Mouse (Mus musculus) kidney, adult 2 months (tissue): Measurements from ENCODE around the gene Spaca6. TPM values are rescaled to one million over a fixed set of nuclear protein-coding genes. Genes with fewer than 3 reads are reported as not detected.

ENCODE experiments used
- DNase-seq: peaks from one replicate; pipeline ENCODE4 v3.0.0; 2021
- H3K27ac ChIP-seq: fragments of 200-500 bp; 2 replicates; pipeline ENCODE4 v1.5.1; 2012; ENCODE audit warnings: low read depth, low read length, control low read depth, inconsistent platforms; ENCODE audit not compliant: insufficient read depth
- H3K27me3 ChIP-seq: fragments of 200-500 bp; replicated peaks from 2 replicates; pipeline ENCODE4 v1.6.1; 2012; ENCODE audit warnings: mild to moderate bottlenecking, moderate library complexity, low read length, inconsistent platforms; ENCODE audit not compliant: control insufficient read depth, insufficient read depth
- H3K36me3 ChIP-seq: fragments of 200-500 bp; 2 replicates; pipeline ENCODE4 v1.6.1; 2012; ENCODE audit warnings: mild to moderate bottlenecking, moderate library complexity, low read length, inconsistent platforms; ENCODE audit not compliant: control insufficient read depth, insufficient read depth
- H3K4me1 ChIP-seq: fragments of 200-500 bp; 2 replicates; pipeline ENCODE4 v1.6.1; 2011; ENCODE audit warnings: low read length; ENCODE audit not compliant: control insufficient read depth, insufficient read depth
- H3K4me3 ChIP-seq: fragments of 200-500 bp; 2 replicates; pipeline ENCODE4 v1.5.1; 2011; ENCODE audit warnings: mild to moderate bottlenecking, low read depth, low read length, control low read depth; ENCODE audit not compliant: insufficient read depth
- CTCF ChIP-seq: fragments of 200-500 bp; conservative IDR thresholded peaks from 2 replicates; pipeline ENCODE4 v1.5.1; 2011; ENCODE audit warnings: low read depth, mild to moderate bottlenecking, control low read depth, low read length, moderate library complexity, mixed read lengths; ENCODE audit not compliant: insufficient read depth, insufficient read length
- POLR2A ChIP-seq: fragments of 200-500 bp; IDR thresholded peaks from one replicate; pipeline ENCODE4 v1.6.1; 2011; ENCODE audit warnings: low read depth, low read length, control low read depth
- WGBS: fragments of 180-500 bp; shearing (Covaris S2); methylation state at CpG from one replicate; pipeline ENCODE4 v1.1.7; 2018; 5-methylcytosine and 5-hydroxymethylcytosine counted together
- polyA plus RNA-seq: library from polyadenylated mRNA; depleted of rRNA; stranded (reverse); fragments of >200 nt; gene quantifications from 2 replicates; pipeline ENCODE4 v1.2.3, GENCODE M21; 2012

Spaca6 gene
- polyA plus RNA-seq, 1 experiment, result 43.9 TPM

GRCm38 (mm10) chr17:17860110-17860509, 33.2 kb downstream of the Spaca6 start:
- TF ChIP-seq CTCF (no peak), POLR2A (no peak)
- Histone ChIP-seq H3K4me1 (no peaks in the 10 kb centered on the region), H3K27ac (no peak overlapping the region), H3K4me3 (no peak overlapping the region), H3K27me3 (no peaks in the 10 kb centered on the region; the same call in 1 of the 2 replicates), H3K36me3 (no peaks in the 10 kb centered on the region)
- WGBS, result 88% methylated on average over 3 of the region's 3 CpGs
- DNase-seq, result no peak

DNA sequence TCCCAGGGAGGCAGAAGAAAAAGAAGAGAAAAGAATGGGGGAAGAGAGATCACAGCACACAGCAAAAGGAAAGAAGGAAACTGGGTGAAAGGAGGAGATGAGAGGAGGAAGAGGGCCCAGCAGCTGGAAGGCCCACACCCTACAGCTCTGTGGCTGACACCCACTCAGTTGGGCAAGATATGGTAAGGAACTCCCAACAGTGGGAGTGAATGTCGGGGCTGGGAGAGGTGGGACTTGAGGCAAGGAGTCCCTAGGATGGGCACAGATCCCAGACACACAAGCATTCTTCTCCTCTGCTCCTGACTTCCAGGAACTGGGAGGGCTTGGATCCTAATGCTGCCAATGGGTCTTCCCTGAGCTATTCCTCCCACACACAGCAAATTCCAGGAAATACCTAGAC, 35.4 kb downstream of the Spaca6 start:
- H3K27ac ChIP-seq, result no peak overlapping the region
- H3K4me1 ChIP-seq, result no peaks in the 10 kb centered on the region
- H3K4me3 ChIP-seq, result no peak overlapping the region
- no peak for TF ChIP-seq CTCF
- no peaks in the 10 kb centered on the region for H3K36me3 ChIP-seq
- WGBS, result 35% methylated on average over 1 of the region's 1 CpGs
- DNase-seq, result no peak
- H3K27me3 ChIP-seq, result no peaks in the 10 kb centered on the region; the same call in 1 of the 2 replicates

- 66% methylated on average over 2 of the region's 2 CpGs for WGBS
- no peaks in the 10 kb centered on the region for H3K4me1 ChIP-seq
- DNase-seq, result no peak
- no peak overlapping the region for H3K27ac ChIP-seq
- TF ChIP-seq CTCF (no peak), POLR2A (no peak)
- no peak overlapping the region for H3K4me3 ChIP-seq
- no peaks in the 10 kb centered on the region for H3K36me3 ChIP-seq
- no peaks in the 10 kb centered on the region; the same call in 1 of the 2 replicates for H3K27me3 ChIP-seq
These were observed 38.2 kb downstream of the Spaca6 start for GRCm38 (mm10) chr17:17865168-17865567.

DNA sequence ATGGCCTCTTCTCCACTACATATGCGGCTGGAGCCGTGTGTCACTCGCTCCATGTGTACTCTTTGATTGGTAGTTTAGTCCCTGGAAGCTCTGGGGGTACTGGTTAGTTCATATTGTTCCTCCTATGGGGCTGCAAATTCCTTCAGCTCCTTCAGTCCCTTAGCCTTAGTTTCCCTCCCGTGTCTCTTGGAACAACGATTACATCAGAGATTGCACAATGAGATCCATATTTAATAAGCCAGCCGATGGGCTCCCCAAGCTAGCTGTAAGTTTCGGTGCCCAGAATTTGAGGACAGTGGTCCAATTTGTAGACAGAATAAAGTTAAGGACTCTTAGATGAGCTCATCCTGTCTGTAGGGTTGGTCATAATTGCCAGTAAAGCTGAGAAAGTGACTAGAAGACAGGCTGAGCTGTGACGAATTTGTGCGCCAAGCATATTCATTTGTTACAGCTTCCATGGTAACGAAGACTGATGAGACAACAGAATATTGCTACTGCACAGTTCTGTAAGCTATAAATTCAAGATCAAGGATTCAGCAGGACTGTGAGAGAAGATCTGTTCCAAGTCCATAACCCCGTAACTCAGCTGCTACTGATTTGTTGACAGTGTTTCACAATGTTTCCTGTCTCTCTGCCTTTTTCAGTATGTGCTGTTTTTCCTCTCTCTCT, 40.0 kb downstream of the Spaca6 start:
- no peaks in the 10 kb centered on the region for H3K4me1 ChIP-seq
- WGBS, result 84% methylated on average over 11 of the region's 11 CpGs
- DNase-seq, result no peak

GRCm38 (mm10) chr17:17870892-17871550, 44.1 kb downstream of the Spaca6 start:
- no peak for DNase-seq
- TF ChIP-seq POLR2A (no peak), CTCF (no peak)
- no peaks in the 10 kb centered on the region for H3K4me1 ChIP-seq
- WGBS, result 82% methylated on average over 2 of the region's 2 CpGs
- no peak overlapping the region for H3K4me3 ChIP-seq
- no peak overlapping the region for H3K27ac ChIP-seq
- no peaks in the 10 kb centered on the region for H3K27me3 ChIP-seq
- no peaks in the 10 kb centered on the region for H3K36me3 ChIP-seq

More for the DNA sequence above, 40.0 kb downstream of the Spaca6 start:
- Histone ChIP-seq H3K27ac (no peak overlapping the region), H3K36me3 (no peaks in the 10 kb centered on the region), H3K4me3 (no peak overlapping the region), H3K27me3 (no peaks in the 10 kb centered on the region; the same call in 1 of the 2 replicates)
- TF ChIP-seq CTCF, result no peak
- no peak for TF ChIP-seq POLR2A

DNA sequence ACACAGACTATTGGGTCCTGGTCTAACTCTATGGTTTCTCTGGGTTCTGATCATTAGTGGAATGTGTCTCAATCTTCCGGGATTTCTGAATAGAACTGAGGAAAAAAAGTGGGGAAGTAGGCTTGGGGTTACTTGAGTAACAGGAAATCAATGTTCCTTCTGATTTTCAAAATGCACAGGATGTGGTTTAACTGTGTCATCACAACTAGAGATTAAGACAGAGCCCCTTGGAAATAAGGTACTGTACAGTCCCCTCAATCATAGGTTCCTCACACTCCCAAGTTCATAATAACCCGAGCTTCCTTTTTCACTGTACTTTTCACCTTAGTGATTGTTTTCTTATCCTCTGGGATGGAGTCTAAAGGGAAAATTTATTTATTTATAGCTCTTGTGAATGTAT, 44.7 kb downstream of the Spaca6 start:
- H3K4me1 ChIP-seq, result no peaks in the 10 kb centered on the region
- H3K36me3 ChIP-seq, result no peaks in the 10 kb centered on the region
- no peaks in the 10 kb centered on the region for H3K27me3 ChIP-seq
- DNase-seq, result no peak
- no peak overlapping the region for H3K27ac ChIP-seq
- TF ChIP-seq CTCF, result no peak
- no peak for TF ChIP-seq POLR2A
- WGBS, result 74% methylated on average over 2 of the region's 2 CpGs
- H3K4me3 ChIP-seq, result no peak overlapping the region

- no peaks in the 10 kb centered on the region for H3K27me3 ChIP-seq
- no peak for DNase-seq
- WGBS, result 85% methylated on average over 1 of the region's 1 CpGs
- no peak overlapping the region for H3K4me3 ChIP-seq
- no peaks in the 10 kb centered on the region for H3K36me3 ChIP-seq
- no peaks in the 10 kb centered on the region for H3K4me1 ChIP-seq
- no peak overlapping the region for H3K27ac ChIP-seq
- no peak for TF ChIP-seq POLR2A
- no peak for TF ChIP-seq CTCF
These were observed 52.4 kb downstream of the Spaca6 start for GRCm38 (mm10) chr17:17879347-17879746.
